Mouse (Mus musculus): ENCODE results near the gene Adap1. TPM values are rescaled to one million over a fixed set of nuclear protein-coding genes. Genes with fewer than 3 reads are reported as not detected.
A peak's percentile ranks its signal among the peaks of the same experiment; 100 is the strongest.
"Not testable (repeated sequence)": the region's sequence is repeated elsewhere in the genome, so short reads cannot be mapped to it uniquely, and the experiment has no call there.

Adap1 gene
- polyA plus RNA-seq, 1 experiment from 2014 or later = 0.63 TPM

GRCm38 (mm10) chr5:139349713-139350112, 24.3 kb upstream of the Adap1 start:
- WGBS = 62% methylated on average over 6 of the region's 6 CpGs
- no peak for ATAC-seq (ENCODE audit: insufficient number of reproducible peaks, insufficient read depth, low FRiP score, low TSS enrichment, low read depth)
- peak overlapping the region; percentile 19; the same call in 1 of the 2 replicates for H3K27ac ChIP-seq
- no peaks in the 10 kb centered on the region for H3K27me3 ChIP-seq
- peaks cover 42% of the 10 kb centered on the region for H3K4me1 ChIP-seq
- no peaks in the 10 kb centered on the region for H3K36me3 ChIP-seq
- no peak overlapping the region for H3K9ac ChIP-seq
- no peaks in the 10 kb centered on the region for H3K9me3 ChIP-seq
- no peak overlapping the region for H3K4me2 ChIP-seq
- no peak overlapping the region for H3K4me3 ChIP-seq

- no peak overlapping the region for H3K4me2 ChIP-seq
- no peak for ATAC-seq (ENCODE audit: insufficient number of reproducible peaks, insufficient read depth, low FRiP score, low TSS enrichment, low read depth)
- peaks cover 49% of the 10 kb centered on the region for H3K4me1 ChIP-seq
- H3K4me3 ChIP-seq = no peak overlapping the region
- 45% methylated on average over 1 of the region's 1 CpGs for WGBS
- no peak overlapping the region for H3K9ac ChIP-seq
- peaks cover 7% of the 10 kb centered on the region for H3K36me3 ChIP-seq
- H3K27me3 ChIP-seq = no peaks in the 10 kb centered on the region
- H3K9me3 ChIP-seq = no peaks in the 10 kb centered on the region
- no peak overlapping the region for H3K27ac ChIP-seq
Measured at GRCm38 (mm10) chr5:139347225-139347624, 21.8 kb upstream of the Adap1 start.

DNA sequence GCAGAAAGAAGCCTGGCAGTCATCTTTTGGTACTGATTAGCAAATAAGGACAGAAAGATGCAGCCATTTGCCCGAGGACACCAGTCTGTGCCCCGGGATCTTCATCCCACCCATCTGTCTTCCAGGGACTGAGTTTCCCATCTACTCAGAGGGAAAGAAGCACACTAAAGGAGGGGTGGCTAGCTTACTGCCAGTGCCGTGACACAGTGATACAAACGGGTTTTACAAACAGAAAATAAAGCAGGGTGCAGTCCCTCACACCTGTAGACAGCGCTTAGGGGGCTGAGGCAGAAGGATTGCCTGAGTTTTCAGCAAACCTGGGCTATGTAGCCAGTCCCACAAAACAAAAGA, 19.9 kb upstream of the Adap1 start:
- Histone ChIP-seq H3K4me3 (peak overlapping the region; percentile 90), H3K27ac (peak overlapping the region; percentile 51), H3K9me3 (no peaks in the 10 kb centered on the region), H3K36me3 (peaks cover 23% of the 10 kb centered on the region), H3K4me2 (peak overlapping the region; percentile 98), H3K4me1 (peaks cover 30% of the 10 kb centered on the region), H3K9ac (peak overlapping the region; percentile 93), H3K27me3 (no peaks in the 10 kb centered on the region)
- WGBS = 10% methylated on average over 5 of the region's 5 CpGs
- no peak for ATAC-seq (ENCODE audit: insufficient number of reproducible peaks, insufficient read depth, low FRiP score, low TSS enrichment, low read depth)

GRCm38 (mm10) chr5:139344687-139345363, 19.4 kb upstream of the Adap1 start:
- WGBS = under 1% methylated on average over 33 of the region's 33 CpGs
- Histone ChIP-seq H3K27me3 (no peaks in the 10 kb centered on the region), H3K4me1 (peaks cover 25% of the 10 kb centered on the region), H3K4me3 (peak overlapping the region; percentile 90), H3K9ac (peak overlapping the region; percentile 93), H3K4me2 (peak overlapping the region; percentile 98), H3K27ac (peak overlapping the region; percentile 87), H3K9me3 (no peaks in the 10 kb centered on the region), H3K36me3 (peaks cover 28% of the 10 kb centered on the region)
- peak; percentile 87 for ATAC-seq (ENCODE audit: insufficient number of reproducible peaks, insufficient read depth, low FRiP score, low TSS enrichment, low read depth)

- ATAC-seq (ENCODE audit: insufficient number of reproducible peaks, insufficient read depth, low FRiP score, low TSS enrichment, low read depth) = 0 out of 2 replicates have a peak, but pooled peaks have one; percentile 28
- no peaks in the 10 kb centered on the region for H3K9me3 ChIP-seq
Measured at GRCm38 (mm10) chr5:139344021-139344686, 18.7 kb upstream of the Adap1 start.

DNA sequence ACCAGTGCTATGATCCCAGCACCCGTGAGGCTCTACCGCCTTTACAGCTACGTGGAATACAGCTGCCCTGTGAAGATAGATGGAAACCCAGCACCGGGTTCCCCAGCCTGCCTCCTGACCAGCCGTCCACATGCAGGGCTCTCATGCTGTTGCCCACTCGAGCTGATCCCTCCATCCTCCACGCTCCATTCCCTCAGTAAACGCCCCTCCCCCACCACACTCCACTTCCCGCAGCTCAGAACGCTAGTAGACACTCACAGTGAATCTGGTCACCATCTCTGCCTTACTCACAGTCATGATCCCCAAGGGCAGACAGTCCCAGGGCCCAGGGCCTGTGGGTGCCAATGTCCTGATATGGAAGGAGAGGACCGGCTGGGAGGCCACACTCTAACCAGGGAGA, 13.5 kb upstream of the Adap1 start:
- WGBS = 83% methylated on average over 11 of the region's 11 CpGs
- Histone ChIP-seq H3K4me1 (peaks cover 11% of the 10 kb centered on the region), H3K9ac (0 out of 2 replicates have a peak overlapping the region, but pooled peaks have one; percentile 27), H3K9me3 (no peaks in the 10 kb centered on the region), H3K36me3 (peaks cover 80% of the 10 kb centered on the region), H3K4me3 (no peak overlapping the region), H3K4me2 (no peak overlapping the region), H3K27me3 (no peaks in the 10 kb centered on the region), H3K27ac (no peak overlapping the region)
- no peak for ATAC-seq (ENCODE audit: insufficient number of reproducible peaks, insufficient read depth, low FRiP score, low TSS enrichment, low read depth)

More at GRCm38 (mm10) chr5:139344021-139344686, 18.7 kb upstream of the Adap1 start:
- H3K4me1 ChIP-seq = peaks cover 25% of the 10 kb centered on the region
- H3K9ac ChIP-seq = peak overlapping the region; percentile 93
- H3K4me3 ChIP-seq = peak overlapping the region; percentile 90
- WGBS = 3% methylated on average over 12 of the region's 12 CpGs
- no peaks in the 10 kb centered on the region for H3K27me3 ChIP-seq
- H3K4me2 ChIP-seq = peak overlapping the region; percentile 98
- H3K36me3 ChIP-seq = peaks cover 35% of the 10 kb centered on the region
- peak overlapping the region; percentile 87 for H3K27ac ChIP-seq

DNA sequence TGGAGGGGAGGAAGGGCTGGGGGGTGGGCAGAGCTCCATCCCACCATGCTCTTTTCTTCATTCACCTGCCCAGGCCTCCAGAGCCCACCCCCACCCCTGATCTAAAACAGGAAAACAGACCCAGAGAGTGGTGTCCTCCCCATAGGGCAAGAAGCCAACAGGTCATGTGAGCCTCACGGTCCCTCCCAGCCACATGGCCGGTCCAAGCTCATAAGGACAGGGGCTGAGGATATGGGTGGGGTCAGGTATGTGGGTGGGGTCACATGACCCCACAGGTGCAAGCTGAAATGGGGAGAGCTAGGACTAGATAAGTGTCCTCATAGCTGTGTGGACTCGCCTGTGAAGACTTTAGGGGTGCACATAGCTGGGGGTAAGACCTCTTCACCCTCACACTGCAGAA, 13.0 kb upstream of the Adap1 start:
- peaks cover 80% of the 10 kb centered on the region for H3K36me3 ChIP-seq
- WGBS = 69% methylated on average over 3 of the region's 3 CpGs

DNA sequence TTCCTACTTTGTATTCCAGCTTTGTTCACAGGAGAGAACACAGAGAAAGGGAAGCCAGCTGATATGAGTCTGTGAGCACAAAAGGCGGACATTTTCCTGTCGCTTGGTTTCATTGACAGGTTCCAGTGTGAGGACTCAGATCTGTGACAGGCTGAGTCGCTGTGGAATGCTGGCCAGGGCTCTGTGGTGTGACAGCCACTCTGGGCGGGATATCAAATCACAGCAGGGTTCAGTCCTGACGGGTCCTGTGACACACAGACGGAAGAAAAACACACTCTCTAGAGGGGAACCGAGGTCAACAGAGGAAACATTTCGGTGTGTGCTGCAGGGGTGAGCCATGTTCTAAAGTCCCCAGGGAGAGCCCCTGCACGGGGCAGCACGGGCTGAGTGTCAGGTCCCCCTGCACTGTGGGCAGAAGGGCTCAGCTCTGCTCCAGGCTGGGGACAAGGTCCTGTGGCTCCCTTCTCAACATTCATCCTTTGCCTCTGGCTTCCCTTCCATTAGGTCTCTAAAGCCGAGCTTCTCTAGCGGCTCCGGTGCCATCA, 12.5 kb upstream of the Adap1 start:
- no peak for ATAC-seq (ENCODE audit: insufficient number of reproducible peaks, insufficient read depth, low FRiP score, low TSS enrichment, low read depth)
- Histone ChIP-seq H3K9ac (no peak overlapping the region), H3K27ac (no peak overlapping the region), H3K27me3 (no peaks in the 10 kb centered on the region), H3K9me3 (no peaks in the 10 kb centered on the region), H3K4me1 (peaks cover 6% of the 10 kb centered on the region; the same call in 1 of the 2 replicates), H3K4me2 (no peak overlapping the region), H3K36me3 (peaks cover 80% of the 10 kb centered on the region), H3K4me3 (no peak overlapping the region)
- WGBS = 75% methylated on average over 13 of the region's 13 CpGs

More for the DNA sequence above, 13.0 kb upstream of the Adap1 start:
- Histone ChIP-seq H3K4me2 (no peak overlapping the region), H3K4me1 (peaks cover 8% of the 10 kb centered on the region), H3K9me3 (no peaks in the 10 kb centered on the region), H3K27ac (no peak overlapping the region), H3K9ac (no peak overlapping the region), H3K4me3 (no peak overlapping the region), H3K27me3 (no peaks in the 10 kb centered on the region)
- ATAC-seq (ENCODE audit: insufficient number of reproducible peaks, insufficient read depth, low FRiP score, low TSS enrichment, low read depth) = no peak

DNA sequence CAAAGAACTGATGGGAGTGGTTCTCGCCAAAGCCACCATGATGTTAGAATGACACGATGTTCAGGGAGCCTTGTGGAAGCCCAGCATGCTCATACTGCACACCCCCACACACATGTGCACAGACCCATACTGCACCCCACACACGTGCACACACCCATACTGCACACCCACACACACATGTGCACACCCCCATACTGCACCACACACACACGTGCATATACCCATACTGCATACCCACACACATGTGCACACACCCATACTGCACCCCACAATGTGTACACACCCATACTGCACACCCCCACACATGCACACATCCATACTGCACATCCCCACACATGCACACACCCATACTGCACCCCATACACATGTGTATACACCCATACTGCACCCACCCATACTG, 10.2 kb upstream of the Adap1 start:
- ATAC-seq (ENCODE audit: insufficient number of reproducible peaks, insufficient read depth, low FRiP score, low TSS enrichment, low read depth) = 0 out of 2 replicates have a peak, but pooled peaks have one; percentile 26
- Histone ChIP-seq H3K27me3 (no peaks in the 10 kb centered on the region), H3K4me1 (0 out of 2 replicates have a peak, but pooled peaks cover 6% of the 10 kb centered on the region), H3K9ac (no peak overlapping the region), H3K4me3 (no peak overlapping the region), H3K36me3 (peaks cover 60% of the 10 kb centered on the region), H3K9me3 (no peaks in the 10 kb centered on the region), H3K27ac (no peak overlapping the region), H3K4me2 (no peak overlapping the region)
- WGBS = 89% methylated on average over 4 of the region's 4 CpGs

DNA sequence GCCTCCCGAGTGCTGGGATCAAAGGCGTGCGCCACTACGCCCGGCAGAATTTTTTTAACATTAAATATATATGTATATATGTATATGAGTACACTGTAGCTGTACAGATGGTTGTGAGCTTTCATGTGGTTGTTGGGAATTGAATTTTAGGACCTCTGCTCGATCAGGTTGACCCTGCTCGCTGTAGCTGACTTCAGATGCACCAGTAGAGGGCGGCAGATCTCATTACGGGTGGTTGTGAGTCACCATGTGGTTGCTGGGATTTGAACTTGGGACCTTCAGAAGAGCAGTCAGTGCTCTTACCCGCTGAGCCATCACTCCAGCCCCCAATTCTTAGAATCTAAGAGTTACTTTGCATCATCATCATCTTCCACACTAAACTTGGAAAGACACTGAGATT, 9.0 kb upstream of the Adap1 start:
- 85% methylated on average over 10 of the region's 10 CpGs for WGBS
- not testable (repeated sequence) for H3K27ac ChIP-seq; H3K4me2 ChIP-seq; H3K27me3 ChIP-seq; H3K4me3 ChIP-seq; H3K9ac ChIP-seq; ATAC-seq (ENCODE audit: insufficient number of reproducible peaks, insufficient read depth, low FRiP score, low TSS enrichment, low read depth); H3K4me1 ChIP-seq; H3K9me3 ChIP-seq
- H3K36me3 ChIP-seq = peaks cover 47% of the 10 kb centered on the region

GRCm38 (mm10) chr5:139333301-139334013, 8.0 kb upstream of the Adap1 start:
- Histone ChIP-seq H3K9me3 (no peaks in the 10 kb centered on the region), H3K27ac (peak overlapping the region; percentile 1; the same call in 1 of the 2 replicates), H3K4me2 (no peak overlapping the region), H3K9ac (no peak overlapping the region), H3K27me3 (no peaks in the 10 kb centered on the region), H3K36me3 (peaks cover 38% of the 10 kb centered on the region), H3K4me1 (0 out of 2 replicates have a peak, but pooled peaks cover 6% of the 10 kb centered on the region), H3K4me3 (no peak overlapping the region)
- 70% methylated on average over 16 of the region's 16 CpGs for WGBS
- ATAC-seq (ENCODE audit: insufficient number of reproducible peaks, insufficient read depth, low FRiP score, low TSS enrichment, low read depth) = no peak

All from embryonic facial prominence, embryonic 13.5 days (tissue).